Mouse (Mus musculus) kidney, adult 2 months (tissue): ENCODE measurements at regions not wholly inside any gene's neighbourhood (a gene's known extent, or its start where the extent isn't known, plus 50 kb on each side); places are given as distances from the start of the nearest gene placed in this dataset.

ENCODE experiments used
- CTCF ChIP-seq: fragments of 200-500 bp; conservative IDR thresholded peaks from 2 replicates; pipeline ENCODE4 v1.5.1; 2011; ENCODE audit warnings: low read depth, mild to moderate bottlenecking, control low read depth, low read length, moderate library complexity, mixed read lengths; ENCODE audit not compliant: insufficient read depth, insufficient read length
- POLR2A ChIP-seq: fragments of 200-500 bp; IDR thresholded peaks from one replicate; pipeline ENCODE4 v1.6.1; 2011; ENCODE audit warnings: low read depth, low read length, control low read depth

- TF ChIP-seq POLR2A (no peak), CTCF (no peak)
Measured at GRCm38 (mm10) chr1:183820555-183820954, 192.5 kb upstream of the Dusp10 start.
